Mouse (Mus musculus) G1E (cell line): Measurements from ENCODE around the gene Rps3. TPM values are rescaled to one million over a fixed set of nuclear protein-coding genes. Genes with fewer than 3 reads are reported as not detected.

Experiments
- ATAC-seq: 2 replicates; pipeline ENCODE4 v1.8.0; 2016; ENCODE audit warnings: mild to moderate bottlenecking; ENCODE audit not compliant: insufficient number of reproducible peaks, poor library complexity, low FRiP score, severe bottlenecking; ENCODE audit errors: extremely low read depth
- DNase-seq: peaks from one replicate; pipeline ENCODE4 v3.0.0; 2012; ENCODE audit warnings: low spot score
- H3K27me3 ChIP-seq: 2 replicates; pipeline ENCODE4 v1.6.1; 2012; ENCODE audit warnings: mild to moderate bottlenecking, low read length, inconsistent platforms; ENCODE audit not compliant: insufficient read depth
- H3K36me3 ChIP-seq: replicated peaks from 2 replicates; pipeline ENCODE3; 2012; ENCODE audit warnings: mild to moderate bottlenecking, inconsistent platforms
- H3K4me1 ChIP-seq: 2 replicates; pipeline ENCODE4 v1.6.1; 2012; ENCODE audit warnings: low read depth, low read length, inconsistent platforms, mixed read lengths; ENCODE audit not compliant: insufficient read depth
- H3K4me3 ChIP-seq: 2 replicates; pipeline ENCODE4 v1.5.1; 2012; ENCODE audit warnings: low read depth, mild to moderate bottlenecking, inconsistent platforms, low read length, moderate library complexity, mixed read lengths
- H3K9me3 ChIP-seq: replicated peaks from 2 replicates; pipeline ENCODE4 v1.6.1; 2012; ENCODE audit warnings: inconsistent platforms
- CTCF ChIP-seq: IDR thresholded peaks from 2 replicates; pipeline ENCODE4 v1.5.1; 2012; ENCODE audit warnings: low read depth, low read length, inconsistent platforms, mixed read lengths
- GATA1 ChIP-seq: IDR thresholded peaks from 2 replicates; pipeline ENCODE4 v1.6.1; 2012; ENCODE audit warnings: borderline replicate concordance, low read length, inconsistent platforms, mixed read lengths
- GATA2 ChIP-seq: IDR thresholded peaks from 2 replicates; pipeline ENCODE4 v1.6.1; 2012; ENCODE audit warnings: low read depth, low read length, inconsistent platforms, borderline replicate concordance
- POLR2AphosphoS5 ChIP-seq: IDR thresholded peaks from 2 replicates; pipeline ENCODE4 v1.6.1; 2012; ENCODE audit warnings: low read depth, low read length, inconsistent platforms; ENCODE audit not compliant: insufficient replicate concordance
- TAL1 ChIP-seq: conservative IDR thresholded peaks from 2 replicates; pipeline ENCODE4 v1.6.1; 2012; ENCODE audit warnings: low read depth, low read length, inconsistent platforms, mixed read lengths
- polyA plus RNA-seq: library from polyadenylated mRNA; stranded (reverse); fragments of >175 nt; gene quantifications from 2 replicates; pipeline ENCODE4 v1.2.3, GENCODE M21; 2012
- total RNA-seq, 2 experiments: library from RNA; stranded (forward) in 1 of 2; stranded (reverse) in 1 of 2; fragments of 200-1000 nt in 1 of 2; fragments of >200 nt in 1 of 2; fragmentation: Nextera tagmentation in 1 of 2; gene quantifications; 2 replicates each; pipeline ENCODE4 v1.2.3; 2014 to 2017

The Rps3 gene
- total and polyA plus RNA-seq, 3 experiments = 482 to 2,538 (median 541) TPM

GRCm38 (mm10) chr7:99483924-99484319 is 384 bp upstream of the Rps3 start:
- ATAC-seq = no peak
- TF ChIP-seq CTCF (no peak), TAL1 (no peak), GATA1 (no peak), POLR2AphosphoS5 (no peak)
- peaks cover 37% of the 10 kb centered on the region for H3K4me1 ChIP-seq
- H3K9me3 ChIP-seq = no peaks in the 10 kb centered on the region
- DNase-seq = no peak
- H3K27me3 ChIP-seq = no peaks in the 10 kb centered on the region
- peak overlapping the region; percentile 81 for H3K4me3 ChIP-seq
- peaks cover 42% of the 10 kb centered on the region for H3K36me3 ChIP-seq

GRCm38 (mm10) chr7:99482637-99483036 is 901 bp downstream of the Rps3 start:
- Histone ChIP-seq H3K9me3 (no peaks in the 10 kb centered on the region), H3K4me1 (peaks cover 50% of the 10 kb centered on the region), H3K36me3 (peaks cover 54% of the 10 kb centered on the region), H3K27me3 (no peaks in the 10 kb centered on the region), H3K4me3 (peak overlapping the region; percentile 81)
- DNase-seq (no peak), ATAC-seq (no peak)
- TF ChIP-seq GATA1 (no peak), CTCF (no peak), TAL1 (no peak), POLR2AphosphoS5 (no peak), GATA2 (no peak)

GRCm38 (mm10) chr7:99477235-99477634 is 6.3 kb downstream of the Rps3 start:
- H3K4me1 ChIP-seq = peaks cover 83% of the 10 kb centered on the region
- no peak for ATAC-seq
- H3K36me3 ChIP-seq = peaks cover 95% of the 10 kb centered on the region

GRCm38 (mm10) chr7:99476558-99477114 is 6.9 kb downstream of the Rps3 start:
- ATAC-seq = no peak
- no peak for DNase-seq
- no peak overlapping the region for H3K4me3 ChIP-seq
- H3K36me3 ChIP-seq = peaks cover 95% of the 10 kb centered on the region
- no peaks in the 10 kb centered on the region for H3K27me3 ChIP-seq
- H3K9me3 ChIP-seq = no peaks in the 10 kb centered on the region
- peaks cover 83% of the 10 kb centered on the region for H3K4me1 ChIP-seq
- TF ChIP-seq GATA1 (no peak), GATA2 (no peak), POLR2AphosphoS5 (no peak; the same call in 1 of the 2 replicates), TAL1 (no peak), CTCF (no peak)

More at GRCm38 (mm10) chr7:99477235-99477634, 6.3 kb downstream of the Rps3 start:
- H3K4me3 ChIP-seq = no peak overlapping the region; the same call in 1 of the 2 replicates
- no peaks in the 10 kb centered on the region for H3K9me3 ChIP-seq
- TF ChIP-seq GATA2 (no peak), TAL1 (no peak), CTCF (no peak), POLR2AphosphoS5 (0 out of 2 replicates have a peak, but pooled peaks have one; percentile 8), GATA1 (no peak)
- DNase-seq = no peak
- H3K27me3 ChIP-seq = no peaks in the 10 kb centered on the region

- TF ChIP-seq GATA1 = no peak
- no peak for TF ChIP-seq GATA2
- TF ChIP-seq TAL1 = no peak
- TF ChIP-seq POLR2AphosphoS5 = no peak
- no peak overlapping the region; the same call in 1 of the 2 replicates for H3K4me3 ChIP-seq
- no peak for DNase-seq
- no peak for ATAC-seq
- H3K36me3 ChIP-seq = peaks cover 93% of the 10 kb centered on the region
- peaks cover 76% of the 10 kb centered on the region for H3K4me1 ChIP-seq
- no peaks in the 10 kb centered on the region for H3K27me3 ChIP-seq
- no peaks in the 10 kb centered on the region for H3K9me3 ChIP-seq
Observed at GRCm38 (mm10) chr7:99475562-99475911, 8.0 kb downstream of the Rps3 start.

GRCm38 (mm10) chr7:99474836-99475561 is 8.5 kb downstream of the Rps3 start:
- Histone ChIP-seq H3K27me3 (no peaks in the 10 kb centered on the region), H3K36me3 (peaks cover 91% of the 10 kb centered on the region), H3K9me3 (no peaks in the 10 kb centered on the region), H3K4me1 (peaks cover 72% of the 10 kb centered on the region), H3K4me3 (peak overlapping the region; percentile 3; the same call in 1 of the 2 replicates)
- TF ChIP-seq TAL1 = peak; percentile 75
- TF ChIP-seq CTCF = no peak
- DNase-seq (peak; percentile 60), ATAC-seq (peak; percentile 66)
